Mouse (Mus musculus): ENCODE measurements around the gene Clca1. TPM values are rescaled to one million over a fixed set of nuclear protein-coding genes. Genes with fewer than 3 reads are reported as not detected.

Gene Clca1
- total and polyA plus RNA-seq, 3 experiments = not detected

GRCm38 (mm10) chr3:144992618-144993017 is 40.0 kb downstream of the Clca1 start:
- no peaks in the 10 kb centered on the region for H3K9me3 ChIP-seq (replicated peaks; ENCODE audit: insufficient read depth, low read length)
- H3K4me1 ChIP-seq (ENCODE audit: control insufficient read depth in 1 of 2, insufficient read depth in 2 of 2, low read length in 2 of 2) = peaks cover 0 to 4% of the 10 kb centered on the region in 2 experiments; a peak in 1 of 4 replicates
- H3K9ac ChIP-seq (ENCODE audit: control insufficient read depth, low read depth, low read length, poor library complexity, severe bottlenecking) = no peak overlapping the region
- no peaks in the 10 kb centered on the region for H3K27me3 ChIP-seq (ENCODE audit: control insufficient read depth in 1 of 2, insufficient read depth in 2 of 2, low read length in 2 of 2)
- no peak overlapping the region for H3K4me3 ChIP-seq (ENCODE audit: control insufficient read depth in 1 of 2, insufficient read depth in 1 of 2, low read depth in 2 of 2, low read length in 2 of 2)
- no peaks in the 10 kb centered on the region for H3K79me2 ChIP-seq (ENCODE audit: control insufficient read depth, insufficient read depth, low read length, poor library complexity)
- no peak overlapping the region for H3K27ac ChIP-seq (ENCODE audit: control insufficient read depth, low read depth, low read length)
- H3K36me3 ChIP-seq (ENCODE audit: control insufficient read depth in 1 of 2, insufficient read depth in 2 of 2, low read length in 2 of 2) = peaks cover 0 to 8% of the 10 kb centered on the region in 2 experiments; a peak in 2 of 4 replicates
- TF ChIP-seq CTCF (IDR thresholded peaks at IDR 0.05 in 2 of 3, conservative IDR thresholded peaks at IDR 0.05 in 1 of 3; ENCODE audit: control insufficient read depth in 1 of 3, insufficient read depth in 1 of 3, low read depth in 2 of 3, low read length in 3 of 3, poor library complexity in 1 of 3, severe bottlenecking in 1 of 3) (no peak), HCFC1 (IDR thresholded peaks at IDR 0.05; ENCODE audit: low read depth, low read length) (no peak), CHD2 (IDR thresholded peaks at IDR 0.05; ENCODE audit: low read length) (no peak), ZC3H11A (IDR thresholded peaks at IDR 0.05; ENCODE audit: low read depth, low read length) (no peak), CHD1 (IDR thresholded peaks at IDR 0.05; ENCODE audit: low read depth, low read length) (no peak), POLR2AphosphoS2 (IDR thresholded peaks at IDR 0.05; ENCODE audit: low read length) (no peak), MYC (IDR thresholded peaks at IDR 0.05; ENCODE audit: low read depth, low read length) (no peak), EP300 (IDR thresholded peaks at IDR 0.05; ENCODE audit: low read depth in 1 of 2, low read length in 2 of 2) (no peak), JUND (IDR thresholded peaks at IDR 0.05; ENCODE audit: low read depth, low read length) (no peak), TBP (IDR thresholded peaks at IDR 0.05; ENCODE audit: low read depth, low read length) (no peak), USF1 (IDR thresholded peaks at IDR 0.05; ENCODE audit: low read depth, low read length) (no peak), KAT2A (conservative IDR thresholded peaks at IDR 0.05; ENCODE audit: low read depth, low read length) (no peak), UBTF (IDR thresholded peaks at IDR 0.05; ENCODE audit: borderline replicate concordance, insufficient read depth, low read depth, low read length) (no peak), GABPA (IDR thresholded peaks at IDR 0.05; ENCODE audit: low read depth, low read length) (no peak), TAL1 (IDR thresholded peaks at IDR 0.05; ENCODE audit: low read length) (no peak), ZKSCAN1 (IDR thresholded peaks at IDR 0.05; ENCODE audit: low read depth, low read length) (no peak), NELFE (IDR thresholded peaks at IDR 0.05; ENCODE audit: low read depth, low read length) (no peak), ELF1 (IDR thresholded peaks at IDR 0.05; ENCODE audit: low read depth, low read length) (no peak), GATA1 (IDR thresholded peaks at IDR 0.05; ENCODE audit: low read depth, low read length) (no peak), RCOR1 (IDR thresholded peaks at IDR 0.05; ENCODE audit: low read depth, low read length) (no peak)
- DNase-seq (ENCODE audit: low read depth, low spot score) = no peak

GRCm38 (mm10) chr3:144985890-144986289 is 46.7 kb downstream of the Clca1 start:
- Histone ChIP-seq H3K27ac (ENCODE audit: control insufficient read depth, low read depth, low read length) (no peak overlapping the region), H3K27me3 (ENCODE audit: control insufficient read depth in 1 of 2, insufficient read depth in 2 of 2, low read length in 2 of 2) (no peaks in the 10 kb centered on the region), H3K9ac (ENCODE audit: control insufficient read depth, low read depth, low read length, poor library complexity, severe bottlenecking) (no peak overlapping the region), H3K4me1 (ENCODE audit: control insufficient read depth in 1 of 2, insufficient read depth in 2 of 2, low read length in 2 of 2) (no peaks in the 10 kb centered on the region; a peak in 1 of 4 replicates), H3K36me3 (ENCODE audit: control insufficient read depth in 1 of 2, insufficient read depth in 2 of 2, low read length in 2 of 2) (no peaks in the 10 kb centered on the region), H3K4me3 (ENCODE audit: control insufficient read depth in 1 of 2, insufficient read depth in 1 of 2, low read depth in 2 of 2, low read length in 2 of 2) (no peak overlapping the region), H3K79me2 (ENCODE audit: control insufficient read depth, insufficient read depth, low read length, poor library complexity) (no peaks in the 10 kb centered on the region), H3K9me3 (replicated peaks; ENCODE audit: insufficient read depth, low read length) (no peaks in the 10 kb centered on the region)
- no peak for DNase-seq (ENCODE audit: low read depth, low spot score)
- TF ChIP-seq BHLHE40 (IDR thresholded peaks at IDR 0.05; ENCODE audit: borderline replicate concordance, low read depth, low read length) = no peak

Measured in MEL (cell line).